Mouse (Mus musculus) megakaryocyte, embryonic 14.5 days (primary cell): ENCODE measurements around the gene Acot7.

Source experiments
- FLI1 ChIP-seq: IDR thresholded peaks from 2 replicates; pipeline ENCODE4 v1.6.1; 2012; ENCODE audit warnings: low read length, inconsistent platforms, mixed read lengths
- GATA1 ChIP-seq: IDR thresholded peaks from 3 replicates; pipeline ENCODE4 v1.6.1; 2012; ENCODE audit warnings: mixed read lengths, low read length, inconsistent platforms, borderline replicate concordance

- TF ChIP-seq FLI1 (no peak), GATA1 (no peak)
These were observed 7.7 kb downstream of the Acot7 start for GRCm38 (mm10) chr4:152185510-152186204.
